Mouse (Mus musculus): ENCODE data around the gene Ccer2.

Ccer2 gene

DNA sequence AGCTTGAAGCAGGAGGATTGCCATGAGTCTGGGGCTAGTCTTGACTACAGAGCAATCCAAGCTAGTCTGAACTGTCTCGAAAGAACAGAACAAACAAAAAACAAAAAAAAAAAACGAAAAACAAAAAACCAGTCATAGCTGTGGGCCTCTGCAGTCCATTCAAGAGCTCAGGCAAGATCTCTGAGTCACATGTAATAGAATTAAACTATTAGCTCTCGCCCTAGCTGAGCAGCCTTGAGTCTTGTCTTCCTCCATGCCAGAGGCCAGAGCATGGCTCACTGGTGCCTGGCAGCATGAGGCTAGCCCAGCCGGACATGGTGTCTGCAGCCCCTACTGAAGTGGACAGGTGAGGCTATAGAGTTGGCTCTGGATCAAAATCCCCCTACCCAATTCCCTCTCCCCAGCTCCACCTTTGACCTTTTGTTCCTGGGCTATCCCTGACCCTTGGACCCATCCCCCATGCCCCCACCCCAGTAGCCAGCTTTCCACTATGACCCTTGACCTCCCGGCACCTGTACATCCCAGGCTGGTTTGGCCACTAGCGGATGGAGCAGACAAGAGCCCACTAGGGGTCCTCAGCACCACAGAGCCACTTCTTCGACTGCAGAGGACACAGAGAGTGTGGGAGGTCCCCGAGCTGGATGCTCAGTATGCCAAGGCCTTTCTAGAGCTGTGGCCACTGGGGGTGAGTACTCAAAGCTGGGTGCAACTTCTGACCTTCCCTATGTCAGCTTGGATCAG lies 34.3 kb downstream of the Ccer2 start:
- in situ Hi-C loops (cut with MboI, MseI) = no loop called here

- in situ Hi-C loops (cut with MboI, MseI) = no loop called here
Observed at GRCm38 (mm10) chr7:28791706-28792105, 35.7 kb downstream of the Ccer2 start.

GRCm38 (mm10) chr7:28792391-28793185 lies 36.6 kb downstream of the Ccer2 start:
- in situ Hi-C loops (cut with MboI, MseI) = no loop called here

- in situ Hi-C loops (cut with MboI, MseI) = no loop called here
Observed at GRCm38 (mm10) chr7:28793834-28794233, 37.9 kb downstream of the Ccer2 start.

- in situ Hi-C loops (cut with MboI, MseI) = no loop called here
Observed at GRCm38 (mm10) chr7:28794496-28794895, 38.5 kb downstream of the Ccer2 start.

DNA sequence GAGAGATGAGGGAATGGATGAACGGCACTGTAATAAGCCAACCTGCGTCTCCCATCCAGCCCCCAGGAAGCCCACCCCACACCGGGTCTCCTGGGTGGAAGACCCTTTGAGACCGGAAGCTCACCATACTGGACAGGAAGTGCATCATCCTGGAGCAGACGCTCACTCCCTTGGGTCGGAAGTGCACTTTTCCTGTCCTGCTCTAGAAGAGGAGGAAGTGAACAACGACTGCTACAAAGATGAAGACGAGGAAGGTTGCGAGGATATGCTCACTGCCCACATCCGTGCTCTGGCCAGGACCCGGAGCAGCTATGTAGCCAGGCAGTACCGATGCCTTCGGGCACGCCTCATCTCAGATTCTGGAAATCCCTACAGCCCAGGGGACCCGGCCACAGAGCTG lies 39.9 kb downstream of the Ccer2 start:
- in situ Hi-C loops (cut with MboI, MseI) = loop anchor here (5.0 kb wide), 1 partner anchor 71 kb away; no protein-coding TSS in a partner anchor

DNA sequence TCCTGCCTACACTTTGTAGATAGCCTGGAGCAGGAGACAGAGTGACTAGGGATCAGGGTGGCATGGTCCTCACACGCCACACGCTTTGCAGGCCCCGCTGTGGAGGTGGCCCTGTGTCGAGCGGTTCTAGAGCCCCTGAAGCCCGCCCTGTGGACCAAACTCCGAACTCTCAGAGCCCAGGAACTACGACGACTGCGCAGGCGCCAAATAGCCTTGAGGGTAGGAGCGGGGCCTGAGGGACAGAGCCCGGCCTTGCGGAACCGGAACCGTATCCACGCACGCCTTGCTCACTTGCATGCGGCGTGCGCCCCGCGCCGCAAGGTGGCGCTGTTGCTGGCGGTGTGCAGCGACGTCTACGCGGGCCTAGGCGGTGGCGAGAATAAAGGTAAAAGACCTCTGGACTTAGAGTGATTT lies 40.6 kb downstream of the Ccer2 start:
- in situ Hi-C loops (cut with MboI, MseI) = loop anchor here (5.0 kb wide), 1 partner anchor 71 kb away; no protein-coding TSS in a partner anchor

GRCm38 (mm10) chr7:28799994-28800393 lies 44.0 kb downstream of the Ccer2 start:
- in situ Hi-C loops (cut with MboI, MseI) = loop anchor here (5.0 kb wide), 1 partner anchor 67 kb away; no protein-coding TSS in a partner anchor

DNA sequence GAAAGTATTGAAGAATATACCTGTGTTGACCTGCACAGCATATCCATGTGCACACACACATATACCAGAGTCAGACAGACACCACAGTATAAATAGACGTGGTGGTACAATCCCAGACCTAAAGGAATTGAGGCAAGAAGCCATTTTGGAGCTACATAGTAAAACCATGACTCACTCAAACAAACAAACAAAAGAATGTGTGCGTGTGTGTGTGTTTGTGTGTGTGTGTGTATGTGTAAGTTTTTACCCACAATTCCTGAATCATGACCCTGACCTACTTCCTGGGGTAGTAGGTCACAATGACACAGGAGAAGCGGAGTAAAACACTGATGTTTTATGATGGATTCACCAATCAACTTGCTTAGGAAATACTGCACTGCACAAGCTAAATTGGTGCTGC lies 45.5 kb downstream of the Ccer2 start:
- in situ Hi-C loops (cut with MboI, MseI) = no loop called here

DNA sequence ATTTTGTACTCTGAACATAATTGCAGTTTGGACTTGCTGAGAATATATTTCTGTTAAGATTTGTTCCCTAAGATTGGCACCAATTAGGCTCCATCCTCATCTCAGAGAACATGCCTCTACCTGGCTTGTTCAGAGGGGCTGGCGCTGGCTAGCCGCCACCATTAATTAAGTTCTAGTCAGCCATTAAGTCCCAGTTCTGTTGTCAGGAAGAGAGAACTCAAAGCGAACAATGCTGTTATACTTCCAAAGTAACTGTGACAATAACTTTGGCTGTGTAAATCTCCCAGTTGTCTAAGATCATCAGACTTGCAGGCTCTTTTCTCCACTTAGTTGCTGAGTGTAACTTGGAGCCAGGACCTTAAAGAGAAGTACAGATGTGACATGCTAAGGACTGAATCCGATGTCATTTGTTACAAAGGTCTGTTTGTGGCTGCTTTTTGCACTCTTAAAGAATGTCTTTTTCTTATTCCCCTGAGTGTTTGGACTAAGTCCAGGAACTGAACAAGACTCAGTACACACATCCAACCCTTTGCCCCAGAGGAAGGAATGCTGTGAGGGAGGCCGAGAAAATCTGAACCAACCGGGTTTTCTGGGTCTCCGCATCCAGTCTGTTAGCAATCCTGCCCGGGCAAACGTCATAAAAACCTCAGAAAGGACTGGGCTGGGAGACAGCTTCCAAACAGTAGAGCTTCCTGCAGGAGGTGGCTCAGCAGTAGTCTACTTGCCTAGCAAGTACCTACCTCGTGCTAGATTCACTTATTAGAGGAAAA lies 46.1 kb downstream of the Ccer2 start:
- in situ Hi-C loops (cut with MboI, MseI) = no loop called here

DNA sequence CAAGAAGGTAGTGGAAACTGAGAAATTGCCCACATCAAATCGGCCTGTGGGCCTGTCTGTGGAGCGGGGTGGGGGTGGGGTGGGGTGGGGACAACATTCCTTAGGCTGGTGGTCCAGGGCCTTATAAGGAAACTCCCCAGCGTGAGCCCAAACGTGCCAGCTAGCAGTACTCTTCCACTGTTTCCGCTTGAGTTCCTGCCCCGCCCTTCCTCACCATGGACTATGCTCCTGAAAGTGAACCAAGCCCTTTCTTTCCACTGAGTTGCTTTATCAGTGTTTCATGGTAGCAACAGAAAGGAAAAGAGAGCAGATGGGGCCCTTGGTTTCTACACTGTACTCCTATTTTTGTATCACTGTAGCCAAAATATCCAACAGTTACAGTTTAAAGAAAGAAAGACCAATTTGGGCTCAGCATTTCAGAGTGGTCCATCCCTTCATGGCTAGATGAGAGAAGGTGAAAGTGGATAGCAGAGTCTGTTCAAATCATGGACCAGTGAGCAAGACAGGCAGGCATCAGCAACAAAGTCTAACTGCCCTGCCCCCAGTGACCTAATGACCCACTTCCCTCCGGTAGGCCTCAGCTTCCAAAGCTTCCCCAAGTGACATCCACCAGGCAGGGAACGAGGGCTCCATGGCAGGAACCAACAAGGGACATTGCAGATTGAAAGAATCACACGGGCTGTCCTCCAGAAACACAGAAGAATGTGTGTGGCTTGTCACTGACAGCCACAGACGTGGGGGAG lies 47.0 kb downstream of the Ccer2 start:
- in situ Hi-C loops (cut with MboI, MseI) = no loop called here

DNA sequence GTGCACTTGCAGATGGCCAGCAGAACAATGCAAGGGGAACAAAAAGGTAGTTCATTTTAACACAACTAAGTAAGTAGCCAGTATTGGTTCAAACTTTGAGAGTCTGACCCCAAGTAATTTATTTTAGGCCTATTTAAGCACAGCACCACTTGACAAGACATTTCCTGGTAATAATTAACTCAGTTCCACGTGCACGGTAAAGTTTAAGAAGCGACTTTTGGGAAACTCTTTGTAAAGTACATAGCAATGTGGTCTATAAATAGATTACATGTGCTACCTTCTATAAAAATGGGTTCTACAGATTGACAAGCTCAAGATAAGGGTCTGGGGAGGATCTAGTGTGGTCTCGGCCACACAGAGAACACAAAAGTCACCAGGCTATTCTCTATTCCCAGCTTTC lies 47.8 kb downstream of the Ccer2 start:
- in situ Hi-C loops (cut with MboI, MseI) = no loop called here

- in situ Hi-C loops (cut with MboI, MseI) = loop anchor here (5.0 kb wide), 1 partner anchor 1790 kb away; the partner anchor contains the start of gene Zbtb32
Observed at GRCm38 (mm10) chr7:28806869-28807268, 50.9 kb downstream of the Ccer2 start.

GRCm38 (mm10) chr7:28807641-28808220 lies 51.8 kb downstream of the Ccer2 start:
- in situ Hi-C loops (cut with MboI, MseI) = loop anchor here (5.0 kb wide), 1 partner anchor 1790 kb away; the partner anchor contains the start of gene Zbtb32

GRCm38 (mm10) chr7:28808221-28808941 lies 52.4 kb downstream of the Ccer2 start, which contains the start of gene Hnrnpl:
Gene Hnrnpl (plus strand): TSS chr7:28808541.
- in situ Hi-C loops (cut with MboI, MseI) = loop anchor here (5.0 kb wide), 1 partner anchor 1789 kb away; the partner anchor contains the start of gene Zbtb32

Measured in regulatory T cell (primary cell).